Comparison of ENCODE assay signal across 12 mouse cellular contexts in genomic region chr17:74865694-74866564, GRCm38 (mm10).
DNase-seq lines count a peak whose midpoint lies in the region; ATAC-seq and TF ChIP-seq lines count a peak whose summit lies in the region.
"Had no signal": no experiment of that assay in that cellular context is flagged by ENCODE, and none has a peak within 500 bp of the region (broad histone marks: within the 10 kb centered on the region; RNA-seq: fewer than 3 reads in every experiment).

No protein-coding gene starts in this region.

- intact Hi-C loops in heart, adult 2 months (cut with DNase I), result loop anchor here (5.0 kb wide), 1 partner anchor 54 kb away; no protein-coding TSS in a partner anchor

- no peak overlapping the region for H3K9ac ChIP-seq in heart, adult 2 months (ENCODE audit: low read depth, low read length)
- no peak overlapping the region for H3K9ac ChIP-seq in kidney, embryonic 14.5 days (ENCODE audit: low read depth, low read length)
- H3K9ac ChIP-seq in liver, embryonic 13.5 days, result no peak overlapping the region

- TF ChIP-seq CTCF in heart, adult 2 months (IDR thresholded peaks at IDR 0.05), result no peak
- no peak for TF ChIP-seq CTCF in bone marrow macrophage, adult 2 months (IDR thresholded peaks at IDR 0.05; ENCODE audit: low read depth, low read length)

- H3K27ac ChIP-seq in heart, adult 2 months, result peak overlapping the region; percentile 58; the same call in 1 of the 2 replicates
- H3K27ac ChIP-seq in kidney, embryonic 14.5 days (ENCODE audit: low read depth, low read length), result peak overlapping the region; percentile 94
- peak overlapping the region; percentile 43; the same call in 1 of the 2 replicates for H3K27ac ChIP-seq in bone marrow macrophage, adult 2 months (ENCODE audit: insufficient read depth, low read depth, low read length)
- H3K27ac ChIP-seq in liver, embryonic 13.5 days, result peak overlapping the region; percentile 61

- H3K4me3 ChIP-seq in heart, adult 2 months, result no peak overlapping the region
- no peak overlapping the region for H3K4me3 ChIP-seq in kidney, embryonic 14.5 days (ENCODE audit: low read length)
- H3K4me3 ChIP-seq in bone marrow macrophage, adult 2 months (ENCODE audit: insufficient read depth, low read length), result no peak overlapping the region
- no peak overlapping the region for H3K4me3 ChIP-seq in liver, embryonic 13.5 days (replicated peaks)
- H3K4me3 ChIP-seq: erythroblast, embryonic 14.5 days had no signal

- no peak for DNase-seq in heart, adult 2 months
- no peak for DNase-seq in heart, adult 11 months
- no peak for DNase-seq in kidney, adult 8-10 months
- DNase-seq in liver, embryonic 13.5 days, result no peak
- no peak for DNase-seq in right cerebral cortex, postnatal 10 days (ENCODE audit: low spot score in 2 of 2)
- DNase-seq: cerebellum, adult 18-20 months; layer of hippocampus, adult 9-11 months had no signal

- WGBS in heart, adult 2 months, result 56% methylated on average over 16 of the region's 16 CpGs
- 70% methylated on average over 16 of the region's 16 CpGs for WGBS in kidney, embryonic 14.5 days
- 59% methylated on average over 16 of the region's 16 CpGs for WGBS in liver, embryonic 13.5 days (ENCODE audit: insufficient replicate concordance)

- ATAC-seq in kidney, embryonic 14.5 days (ENCODE audit: low FRiP score, low TSS enrichment), result no peak
- peak; percentile 25 for ATAC-seq in liver, embryonic 13.5 days (ENCODE audit: low read depth)
- no peak for ATAC-seq in frontal cortex, adult (ENCODE audit: low TSS enrichment)

- no peak for TF ChIP-seq EP300 in heart, adult 2 months (IDR thresholded peaks at IDR 0.05; ENCODE audit: insufficient read depth, low read depth, low read length)

- no peaks in the 10 kb centered on the region for H3K79me2 ChIP-seq in heart, adult 2 months (replicated peaks; ENCODE audit: control insufficient read depth, insufficient read depth, low read length)

- H3K9me3 ChIP-seq in kidney, embryonic 14.5 days (ENCODE audit: control insufficient read depth, low read length), result no peaks in the 10 kb centered on the region
- no peaks in the 10 kb centered on the region for H3K9me3 ChIP-seq in liver, embryonic 13.5 days (replicated peaks)

- peaks cover 10% of the 10 kb centered on the region for H3K4me1 ChIP-seq in heart, adult 2 months (ENCODE audit: control insufficient read depth, insufficient read depth, low read length)
- H3K4me1 ChIP-seq in kidney, embryonic 14.5 days (ENCODE audit: control insufficient read depth, insufficient read depth, low read length), result peaks cover 50% of the 10 kb centered on the region
- peaks cover 32% of the 10 kb centered on the region for H3K4me1 ChIP-seq in bone marrow macrophage, adult 2 months (ENCODE audit: control insufficient read depth, insufficient read depth, low read length)
- H3K4me1 ChIP-seq in liver, embryonic 13.5 days (replicated peaks), result peaks cover 73% of the 10 kb centered on the region

- no peak for TF ChIP-seq POLR2A in heart, adult 2 months (IDR thresholded peaks at IDR 0.05; ENCODE audit: insufficient read depth, low read depth, low read length)
- TF ChIP-seq POLR2A in bone marrow macrophage, adult 2 months (IDR thresholded peaks at IDR 0.05; ENCODE audit: borderline replicate concordance, low read depth, low read length), result no peak

- H3K27me3 ChIP-seq in heart, adult 2 months (ENCODE audit: control insufficient read depth, insufficient read depth, low read length), result no peaks in the 10 kb centered on the region
- H3K27me3 ChIP-seq in kidney, embryonic 14.5 days (ENCODE audit: control insufficient read depth, insufficient read depth, low read length), result no peaks in the 10 kb centered on the region
- no peaks in the 10 kb centered on the region for H3K27me3 ChIP-seq in liver, embryonic 13.5 days
- H3K27me3 ChIP-seq: Patski had no signal

- no peaks in the 10 kb centered on the region for H3K36me3 ChIP-seq in heart, adult 2 months (ENCODE audit: control insufficient read depth, insufficient read depth, low read length)
- 0 out of 2 replicates have a peak, but pooled peaks cover 3% of the 10 kb centered on the region for H3K36me3 ChIP-seq in kidney, embryonic 14.5 days (ENCODE audit: control insufficient read depth, insufficient read depth, low read length)
- H3K36me3 ChIP-seq in liver, embryonic 13.5 days, result no peaks in the 10 kb centered on the region

- H3K4me2 ChIP-seq in kidney, embryonic 14.5 days (replicated peaks; ENCODE audit: low read depth, low read length), result no peak overlapping the region
- no peak overlapping the region for H3K4me2 ChIP-seq in liver, embryonic 13.5 days

Comparison
In these comparisons a context has a peak if more than half of its experiments do, and no peak if none do; other contexts are left out.
1. H3K27ac ChIP-seq: peak in every context shown above with its lines; median percentile 94 in kidney, embryonic 14.5 days; 61 in liver, embryonic 13.5 days; 58 in heart, adult 2 months; 43 in bone marrow macrophage, adult 2 months.